Mouse (Mus musculus) CH12.LX (cell line): Measurements from ENCODE around the gene Cxcl12. TPM values are rescaled to one million over a fixed set of nuclear protein-coding genes. Genes with fewer than 3 reads are reported as not detected.

Experiments used
- DNase-seq: peaks from one replicate; pipeline ENCODE4 v3.0.0-alpha.2; 2013; ENCODE audit errors: extremely low read depth
- H3K27ac ChIP-seq: 2 replicates; pipeline ENCODE4 v1.5.1; 2012; ENCODE audit warnings: low read depth, mild to moderate bottlenecking, control low read depth, moderate library complexity; ENCODE audit not compliant: insufficient read depth
- H3K27me3 ChIP-seq: replicated peaks from 2 replicates; pipeline ENCODE3; 2012; ENCODE audit warnings: inconsistent platforms
- H3K36me3 ChIP-seq, 2 experiments: replicated peaks in 1 of 2; 2 replicates each; pipeline versions ENCODE3 to v1.6.1; 2012; ENCODE audit warnings: inconsistent platforms in 1 of 2, low read length in 1 of 2, mild to moderate bottlenecking in 1 of 2, mixed read lengths in 1 of 2, moderate library complexity in 1 of 2; ENCODE audit not compliant: control insufficient read depth in 1 of 2, insufficient read depth in 1 of 2
- H3K4me1 ChIP-seq, 2 experiments: 2 replicates each; pipeline ENCODE4 v1.6.1; 2012; ENCODE audit warnings: inconsistent platforms in 1 of 2, moderate library complexity in 1 of 2; ENCODE audit not compliant: insufficient read depth in 2 of 2, control insufficient read depth in 1 of 2
- H3K4me2 ChIP-seq: 2 replicates; pipeline ENCODE4 v1.6.1; 2012; ENCODE audit warnings: low read depth, mild to moderate bottlenecking, control low read depth; ENCODE audit not compliant: poor library complexity, insufficient read depth, severe bottlenecking
- H3K4me3 ChIP-seq, 3 experiments: fragments of 150-350 bp in 1 of 3; sonication (generic) in 1 of 3; replicated peaks in 1 of 3; 2 replicates each; pipeline versions ENCODE3 to v1.5.1; 2011 to 2012; ENCODE audit warnings: low read depth in 2 of 3, low read length in 2 of 3, mild to moderate bottlenecking in 2 of 3, moderate library complexity in 2 of 3, control low read depth in 1 of 3, improper control_type of control experiment in 1 of 3, inconsistent platforms in 1 of 3, mixed read lengths in 1 of 3; ENCODE audit not compliant: poor library complexity in 1 of 3
- H3K79me2 ChIP-seq: replicated peaks from 2 replicates; pipeline ENCODE4 v1.6.1; 2012; ENCODE audit warnings: mild to moderate bottlenecking, moderate library complexity; ENCODE audit not compliant: control insufficient read depth, poor library complexity, insufficient read depth, severe bottlenecking; ENCODE audit errors: extremely low read depth
- H3K9ac ChIP-seq: 2 replicates; pipeline ENCODE4 v1.6.1; 2012; ENCODE audit warnings: low read depth, mild to moderate bottlenecking, control low read depth, moderate library complexity; ENCODE audit not compliant: insufficient read depth
- H3K9me3 ChIP-seq: replicated peaks from 2 replicates; pipeline ENCODE3; 2012; ENCODE audit warnings: low read length, inconsistent platforms, mixed read lengths
- CHD2 ChIP-seq: IDR thresholded peaks from 2 replicates; pipeline ENCODE4 v1.6.1; 2011; ENCODE audit warnings: low read length, improper control_type of control experiment
- CTCF ChIP-seq, 2 experiments: IDR thresholded peaks in 1 of 2; conservative IDR thresholded peaks in 1 of 2; 2 replicates each; pipeline ENCODE4 v1.5.1; 2011 to 2012; ENCODE audit warnings: low read depth in 2 of 2, low read length in 2 of 2, improper control_type of control experiment in 1 of 2, inconsistent platforms in 1 of 2, mild to moderate bottlenecking in 1 of 2, moderate library complexity in 1 of 2
- ELF1 ChIP-seq: IDR thresholded peaks from 2 replicates; pipeline ENCODE4 v1.6.1; 2014; ENCODE audit warnings: low read depth, mild to moderate bottlenecking, inconsistent platforms, low read length, improper control_type of control experiment
- EP300 ChIP-seq: IDR thresholded peaks from 2 replicates; pipeline ENCODE4 v1.6.1; 2011; ENCODE audit warnings: low read length, improper control_type of control experiment
- ETS1 ChIP-seq: conservative IDR thresholded peaks from 2 replicates; pipeline ENCODE4 v1.6.1; 2012; ENCODE audit warnings: low read depth, mild to moderate bottlenecking, inconsistent platforms, low read length, improper control_type of control experiment, moderate library complexity
- GABPA ChIP-seq: IDR thresholded peaks from 2 replicates; pipeline ENCODE4 v1.6.1; 2012; ENCODE audit warnings: low read depth, low read length, improper control_type of control experiment, inconsistent platforms; ENCODE audit not compliant: insufficient replicate concordance
- HCFC1 ChIP-seq: IDR thresholded peaks from 2 replicates; pipeline ENCODE4 v1.6.1; 2012; ENCODE audit warnings: low read depth, mild to moderate bottlenecking, inconsistent platforms, low read length, improper control_type of control experiment
- JUN ChIP-seq: IDR thresholded peaks from 2 replicates; pipeline ENCODE4 v1.6.1; 2011; ENCODE audit warnings: low read depth, mild to moderate bottlenecking, low read length, improper control_type of control experiment, moderate library complexity; ENCODE audit not compliant: insufficient read depth
- JUND ChIP-seq: conservative IDR thresholded peaks from 2 replicates; pipeline ENCODE4 v1.6.1; 2011; ENCODE audit warnings: low read depth, low read length, improper control_type of control experiment
- KAT2A ChIP-seq: IDR thresholded peaks from 2 replicates; pipeline ENCODE4 v1.6.1; 2012; ENCODE audit warnings: low read length, improper control_type of control experiment, inconsistent platforms; ENCODE audit not compliant: insufficient replicate concordance
- MAX ChIP-seq: IDR thresholded peaks from 2 replicates; pipeline ENCODE4 v1.6.1; 2011; ENCODE audit warnings: low read length, improper control_type of control experiment
- NELFE ChIP-seq: IDR thresholded peaks from 2 replicates; pipeline ENCODE4 v1.6.1; 2011; ENCODE audit warnings: low read depth, low read length, improper control_type of control experiment
- POLR2A ChIP-seq: IDR thresholded peaks from 2 replicates; pipeline ENCODE4 v1.6.1; 2011; ENCODE audit warnings: low read depth, mild to moderate bottlenecking, improper control_type of control experiment, low read length
- RAD21 ChIP-seq: IDR thresholded peaks from 2 replicates; pipeline ENCODE4 v1.6.1; 2011; ENCODE audit warnings: low read depth, mild to moderate bottlenecking, low read length, improper control_type of control experiment, moderate library complexity
- RCOR1 ChIP-seq: conservative IDR thresholded peaks from 2 replicates; pipeline ENCODE4 v1.6.1; 2012; ENCODE audit warnings: low read depth, mild to moderate bottlenecking, inconsistent platforms, low read length, improper control_type of control experiment
- SMC3 ChIP-seq: IDR thresholded peaks from 2 replicates; pipeline ENCODE4 v1.6.1; 2011; ENCODE audit warnings: low read depth, low read length, improper control_type of control experiment
- TBP ChIP-seq: conservative IDR thresholded peaks from 2 replicates; pipeline ENCODE4 v1.6.1; 2011; ENCODE audit warnings: low read depth, low read length, improper control_type of control experiment
- TCF12 ChIP-seq: IDR thresholded peaks from 2 replicates; pipeline ENCODE4 v1.6.1; 2014; ENCODE audit warnings: low read depth, mild to moderate bottlenecking, inconsistent platforms, low read length, improper control_type of control experiment
- UBTF ChIP-seq: IDR thresholded peaks from 2 replicates; pipeline ENCODE4 v1.6.1; 2012; ENCODE audit warnings: low read depth, mild to moderate bottlenecking, inconsistent platforms, low read length, improper control_type of control experiment, moderate library complexity
- USF1 ChIP-seq: IDR thresholded peaks from 2 replicates; pipeline ENCODE4 v1.6.1; 2014; ENCODE audit warnings: low read depth, mild to moderate bottlenecking, inconsistent platforms, low read length, improper control_type of control experiment
- USF2 ChIP-seq: conservative IDR thresholded peaks from 2 replicates; pipeline ENCODE4 v1.6.1; 2011; ENCODE audit warnings: low read depth, low read length, improper control_type of control experiment
- ZNF384 ChIP-seq: IDR thresholded peaks from 2 replicates; pipeline ENCODE4 v1.6.1; 2012; ENCODE audit warnings: low read depth, low read length, improper control_type of control experiment, inconsistent platforms
- dilution Hi-C: fragments of 300-500 bp; cut with MboI; formaldehyde crosslinking; loops from 2 replicates; pipeline ENCODE4 v1.14.3; 2020; ENCODE audit warnings: low sequenced_read_pairs; ENCODE audit not compliant: extremely low pct_unique_long_range_greater_than_20kb, extremely low pct_ligation_motif_present
- in situ Hi-C: fragments of 300-500 bp; cut with MboI; formaldehyde crosslinking; loops from 3 replicates; pipeline ENCODE4 v1.14.3; 2019; ENCODE audit warnings: low sequenced_read_pairs, low pct_ligation_motif_present, low pct_unique_long_range_greater_than_20kb, mixed read lengths
- polyA plus RNA-seq: library from polyadenylated mRNA; unstranded; fragments of >175 nt; gene quantifications from 2 replicates; pipeline ENCODE4 v1.2.1, GENCODE M21; 2012; ENCODE audit warnings: low read depth; ENCODE audit not compliant: insufficient read length
- total RNA-seq, 2 experiments: library from RNA; depleted of rRNA; stranded (reverse); fragments of 300-350 nt in 1 of 2; fragments of >200 nt in 1 of 2; gene quantifications; 2 replicates each; pipeline ENCODE4 v1.2.3; 2012 to 2014

Cxcl12 gene
- total and polyA plus RNA-seq, 3 experiments = not detected

- Histone ChIP-seq H3K9ac (no peak overlapping the region), H3K27ac (no peak overlapping the region), H3K27me3 (peaks cover 25% of the 10 kb centered on the region), H3K79me2 (no peaks in the 10 kb centered on the region), H3K4me1 (peaks cover 0 to 39% of the 10 kb centered on the region in 2 experiments; a peak in 2 of 4 replicates), H3K4me3 (no peak overlapping the region), H3K4me2 (no peak overlapping the region), H3K36me3 (no peaks in the 10 kb centered on the region), H3K9me3 (no peaks in the 10 kb centered on the region)
- TF ChIP-seq CTCF (conservative IDR thresholded peaks at IDR 0.05 in 1 of 2, IDR thresholded peaks at IDR 0.05 in 1 of 2; ENCODE audit: low read depth in 2 of 2, low read length in 2 of 2) (peak in 1 of 2 experiments; percentile 36; a peak in 2 of 4 replicates), TBP (no peak)
- no peak for DNase-seq
- in situ Hi-C loops (loop anchor here (10.0 kb wide), 1 partner anchor 648 kb away; no protein-coding TSS in a partner anchor), dilution Hi-C loops (no loop called here)
Observed at GRCm38 (mm10) chr6:117176406-117176805, 8.1 kb downstream of the Cxcl12 start.

DNA sequence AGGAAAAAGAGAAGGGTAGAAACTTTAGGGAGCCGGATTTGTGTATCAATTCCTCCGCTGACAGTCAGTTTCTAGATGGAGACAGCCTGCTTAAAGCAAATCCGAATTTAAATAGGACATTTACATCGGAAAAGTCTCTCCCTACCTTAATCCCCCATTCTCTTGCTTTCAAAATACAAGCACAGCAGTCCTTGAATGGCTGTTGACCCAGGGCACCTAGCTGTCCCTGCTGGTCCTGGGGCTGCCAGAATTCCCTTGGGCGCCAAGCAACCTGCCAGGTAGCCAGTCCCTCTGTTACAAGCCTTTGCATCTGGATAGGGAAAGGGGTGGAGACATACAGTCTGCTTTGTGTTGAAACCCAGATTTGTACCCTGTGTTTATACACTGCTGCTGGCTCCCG, 12.0 kb downstream of the Cxcl12 start:
- Histone ChIP-seq H3K9ac (no peak overlapping the region), H3K4me2 (no peak overlapping the region), H3K27me3 (peaks cover 2% of the 10 kb centered on the region), H3K4me3 (no peak overlapping the region), H3K9me3 (no peaks in the 10 kb centered on the region), H3K79me2 (no peaks in the 10 kb centered on the region)
- DNase-seq = no peak
- TF ChIP-seq RAD21 (no peak), JUN (no peak), GABPA (no peak), USF2 (no peak), POLR2A (no peak), USF1 (no peak), EP300 (no peak), CHD2 (no peak), HCFC1 (no peak), NELFE (no peak), SMC3 (no peak), JUND (no peak), MAX (no peak), UBTF (no peak), ETS1 (no peak), ELF1 (no peak), KAT2A (no peak), RCOR1 (no peak), ZNF384 (no peak), TCF12 (no peak)
- TF ChIP-seq, all 38 proteins: peak for 0
- Histone ChIP-seq H3K27ac (no peak overlapping the region), H3K36me3 (no peaks in the 10 kb centered on the region), H3K4me1 (peaks cover 11 to 72% of the 10 kb centered on the region in 2 experiments; a peak in 3 of 4 replicates)
- in situ Hi-C loops = no loop called here
- dilution Hi-C loops = no loop called here
